Mouse (Mus musculus) left cerebral cortex, adult 8-10 months (tissue): Measurements from ENCODE around the gene Ptpn22. TPM values are rescaled to one million over a fixed set of nuclear protein-coding genes. Genes with fewer than 3 reads are reported as not detected.
"Not testable (repeated sequence)": the region's sequence is repeated elsewhere in the genome, so short reads cannot be mapped to it uniquely, and the experiment has no call there.

Source experiments
- DNase-seq, 2 experiments: peaks; one replicate each; pipeline ENCODE4 v3.0.0; 2022; ENCODE audit warnings: low spot score in 2 of 2
- total RNA-seq, 4 experiments: library from RNA; stranded (reverse); gene quantifications; 2 replicates each; pipeline ENCODE4 v1.2.4; 2022

Gene Ptpn22
- total RNA-seq: 1 to 10 TPM in 3 of 4 experiments, under 1 TPM in 1; 0.63 to 1.7 (median 1.2) TPM

- no peak for DNase-seq
Measured at GRCm38 (mm10) chr3:103858881-103859801, at the start of gene Ptpn22. TSS of gene Ptpn22 (plus strand) at chr3:103859795.

- no peak for DNase-seq
Measured at GRCm38 (mm10) chr3:103809799-103810150, 49.8 kb upstream of the Ptpn22 start.

GRCm38 (mm10) chr3:103810967-103811366 is 48.6 kb upstream of the Ptpn22 start:
- no peak for DNase-seq

DNA sequence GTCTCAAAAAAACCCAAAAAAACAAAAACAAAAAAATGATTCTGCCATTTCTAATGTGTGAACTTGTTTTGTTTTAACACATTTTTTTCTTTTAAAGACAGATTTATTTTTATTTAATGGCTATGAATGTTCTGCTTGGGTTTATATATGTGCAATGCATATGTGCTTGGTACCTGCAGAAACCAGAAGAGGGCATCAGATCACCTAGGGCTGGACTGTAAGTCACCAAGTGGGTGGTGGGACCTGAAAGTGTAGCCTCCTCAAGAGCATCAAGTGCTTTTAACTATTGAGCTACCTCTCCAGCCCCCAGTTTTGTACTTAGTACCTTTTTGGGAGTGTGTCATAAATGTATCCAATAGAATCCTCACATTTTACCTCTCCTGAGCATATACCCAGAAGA is 32.0 kb upstream of the Ptpn22 start:
- DNase-seq: no peak

DNA sequence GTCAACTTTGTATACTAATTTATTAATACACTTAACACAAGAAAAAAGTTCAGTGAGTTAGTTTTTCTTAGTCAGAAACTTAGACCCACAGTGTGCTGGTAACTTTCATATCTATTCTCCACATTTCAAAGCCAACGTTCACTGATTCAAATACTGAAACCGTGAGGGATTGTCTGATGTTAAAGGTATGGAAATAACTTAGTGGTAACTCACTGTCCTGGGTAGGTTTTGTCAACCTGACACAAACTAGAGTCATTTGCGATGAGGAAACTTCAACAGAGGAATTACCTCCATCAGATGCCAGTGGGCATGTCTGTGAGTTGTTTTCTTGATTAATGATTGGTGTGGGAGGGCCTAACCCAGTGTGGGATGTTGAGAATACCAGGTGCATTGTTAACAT is 30.6 kb upstream of the Ptpn22 start:
- no peak for DNase-seq

GRCm38 (mm10) chr3:103830681-103831080 is 28.9 kb upstream of the Ptpn22 start:
- DNase-seq: not testable (repeated sequence)

- no peak for DNase-seq
Measured at GRCm38 (mm10) chr3:103831146-103831545, 28.4 kb upstream of the Ptpn22 start.

DNA sequence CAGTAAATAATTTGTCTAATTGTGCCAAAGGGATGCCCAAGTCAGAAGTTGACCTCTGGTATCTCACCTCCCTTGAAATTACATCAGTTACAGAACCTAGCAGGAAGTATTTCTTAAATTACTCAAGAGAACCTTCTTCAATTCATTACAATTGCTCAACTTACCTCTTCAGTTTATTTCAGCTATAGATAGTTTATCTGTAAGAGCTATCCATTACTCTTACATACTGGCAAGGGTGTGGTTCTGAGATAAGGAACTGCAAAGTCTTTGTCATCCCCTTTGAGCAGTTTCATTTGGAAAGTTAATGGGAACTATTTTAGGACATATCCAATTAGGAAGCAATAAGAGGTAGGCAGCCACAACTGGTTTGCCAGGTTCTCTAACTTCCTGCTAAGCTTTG is 27.2 kb upstream of the Ptpn22 start, which contains the start of gene Bcl2l15:
Bcl2l15 (plus strand) TSS at position 176 of the 400 bp plus-strand sequence.
- no peak for DNase-seq

DNA sequence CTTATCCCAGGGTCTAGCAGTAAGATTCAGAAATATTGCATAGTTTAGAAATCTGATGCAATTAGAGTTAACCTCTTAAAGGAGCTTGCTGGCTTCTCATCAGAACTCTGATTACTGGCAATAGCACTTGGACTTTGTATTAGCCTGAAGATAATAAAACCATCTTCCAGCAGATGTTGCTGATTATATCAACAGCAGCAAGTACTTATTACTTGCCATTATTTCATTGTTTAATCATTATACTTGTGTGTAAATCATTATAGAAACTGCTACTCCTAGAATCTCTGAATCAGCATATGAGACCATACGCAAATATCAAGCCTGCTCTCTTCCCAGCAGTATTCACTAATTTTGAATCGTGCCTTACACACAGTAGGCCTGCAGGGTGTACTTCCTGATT is 25.6 kb upstream of the Ptpn22 start:
- no peak for DNase-seq

- DNase-seq: no peak
Measured at GRCm38 (mm10) chr3:103835272-103835950, 24.2 kb upstream of the Ptpn22 start.

- DNase-seq: no peak
Measured at GRCm38 (mm10) chr3:103835951-103836310, 23.7 kb upstream of the Ptpn22 start.

GRCm38 (mm10) chr3:103836453-103836852 is 23.1 kb upstream of the Ptpn22 start:
- no peak for DNase-seq

GRCm38 (mm10) chr3:103839711-103840110 is 19.9 kb upstream of the Ptpn22 start:
- no peak for DNase-seq

DNA sequence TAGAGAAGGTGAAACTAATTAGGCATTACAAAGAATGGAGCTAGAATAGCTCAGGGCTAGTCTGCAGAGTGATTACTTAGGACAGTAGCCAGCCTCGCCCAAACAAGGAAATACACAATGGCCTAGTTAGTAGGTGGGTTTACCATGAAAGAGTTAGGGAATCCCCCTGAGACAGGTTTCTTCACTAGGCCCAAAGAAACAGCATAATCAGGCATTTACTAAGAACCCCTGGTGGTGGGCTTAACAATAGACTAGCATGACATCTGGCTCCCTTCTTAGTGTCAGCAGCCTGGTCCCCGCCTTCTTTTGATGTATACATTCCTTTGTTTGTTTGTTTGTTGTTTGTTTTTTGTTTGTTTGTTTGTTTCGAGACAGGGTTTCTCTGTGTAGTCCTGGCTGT is 19.4 kb upstream of the Ptpn22 start:
- DNase-seq: not testable (repeated sequence)

- not testable (repeated sequence) for DNase-seq
Measured at GRCm38 (mm10) chr3:103840946-103841345, 18.6 kb upstream of the Ptpn22 start.

DNA sequence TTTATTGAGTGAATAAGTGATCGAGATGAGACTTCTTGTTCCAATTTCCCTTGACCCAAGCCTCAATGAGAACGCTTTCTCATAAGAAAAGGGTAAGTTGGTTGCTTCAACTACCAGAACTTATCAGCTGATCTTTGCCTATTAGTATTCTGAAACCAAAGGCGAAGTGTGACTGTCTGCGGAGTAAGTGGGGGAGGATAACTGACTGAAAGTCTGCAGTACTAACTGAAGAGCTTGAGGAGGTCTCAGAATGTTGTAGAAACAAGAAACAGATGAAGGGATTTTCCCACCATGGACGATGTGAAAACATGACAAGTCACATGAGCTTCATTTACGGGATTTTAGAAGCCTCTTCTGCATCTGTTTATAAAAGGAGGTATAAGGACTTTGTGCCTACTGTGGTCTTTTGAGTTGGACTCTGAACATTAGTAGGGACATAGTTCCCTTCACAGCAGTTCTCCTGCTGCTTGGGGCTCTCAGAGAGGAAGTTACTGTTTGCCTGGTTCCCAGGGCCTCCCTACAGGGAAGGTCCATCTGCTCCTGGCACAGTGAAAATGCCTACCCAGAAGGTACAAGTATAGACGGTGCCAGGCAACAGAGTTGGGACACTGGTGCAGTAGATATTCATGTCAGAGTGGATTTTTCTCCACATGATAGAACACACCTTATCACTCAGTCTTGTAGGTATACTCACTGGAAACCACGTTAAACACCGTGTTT is 8.8 kb upstream of the Ptpn22 start:
- no peak for DNase-seq

DNA sequence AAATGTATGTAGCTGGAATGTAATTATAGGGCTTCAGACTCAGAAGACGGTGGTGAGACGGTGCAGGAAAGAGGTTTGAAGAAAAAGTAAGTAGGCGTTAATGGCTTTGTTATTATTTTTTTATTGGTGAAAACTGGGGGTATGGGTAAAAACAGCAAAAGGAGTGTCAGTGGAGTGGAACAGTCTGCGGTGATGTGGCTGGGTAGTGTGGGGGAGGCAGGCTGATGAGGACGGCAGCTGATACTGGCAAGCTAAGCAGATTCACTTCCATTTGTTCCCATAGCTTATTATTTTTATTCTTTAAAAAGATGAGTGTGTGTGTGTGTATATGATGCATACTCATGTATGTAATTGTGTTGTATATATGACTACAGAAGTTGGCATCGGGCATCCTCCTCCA is 8.1 kb upstream of the Ptpn22 start:
- no peak for DNase-seq

DNA sequence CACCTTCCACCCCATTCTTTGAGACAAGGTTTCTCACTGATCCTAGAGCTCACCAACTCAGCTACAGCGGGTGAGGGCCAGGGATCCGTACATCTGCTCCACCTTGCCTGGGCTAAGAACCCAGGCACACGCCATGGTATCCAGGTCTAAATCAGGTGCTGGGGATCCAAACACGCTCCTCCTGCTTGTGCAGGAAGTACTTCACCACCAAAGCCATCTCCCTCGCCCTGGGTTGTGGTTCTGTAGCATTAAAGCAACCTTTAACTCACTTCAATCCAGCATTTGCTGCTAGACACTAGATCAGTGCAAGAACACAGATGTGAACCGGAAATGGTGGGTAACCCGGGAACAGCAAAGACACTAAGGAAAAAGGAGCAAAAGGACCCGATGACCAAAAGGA is 7.7 kb upstream of the Ptpn22 start:
- DNase-seq: no peak

DNA sequence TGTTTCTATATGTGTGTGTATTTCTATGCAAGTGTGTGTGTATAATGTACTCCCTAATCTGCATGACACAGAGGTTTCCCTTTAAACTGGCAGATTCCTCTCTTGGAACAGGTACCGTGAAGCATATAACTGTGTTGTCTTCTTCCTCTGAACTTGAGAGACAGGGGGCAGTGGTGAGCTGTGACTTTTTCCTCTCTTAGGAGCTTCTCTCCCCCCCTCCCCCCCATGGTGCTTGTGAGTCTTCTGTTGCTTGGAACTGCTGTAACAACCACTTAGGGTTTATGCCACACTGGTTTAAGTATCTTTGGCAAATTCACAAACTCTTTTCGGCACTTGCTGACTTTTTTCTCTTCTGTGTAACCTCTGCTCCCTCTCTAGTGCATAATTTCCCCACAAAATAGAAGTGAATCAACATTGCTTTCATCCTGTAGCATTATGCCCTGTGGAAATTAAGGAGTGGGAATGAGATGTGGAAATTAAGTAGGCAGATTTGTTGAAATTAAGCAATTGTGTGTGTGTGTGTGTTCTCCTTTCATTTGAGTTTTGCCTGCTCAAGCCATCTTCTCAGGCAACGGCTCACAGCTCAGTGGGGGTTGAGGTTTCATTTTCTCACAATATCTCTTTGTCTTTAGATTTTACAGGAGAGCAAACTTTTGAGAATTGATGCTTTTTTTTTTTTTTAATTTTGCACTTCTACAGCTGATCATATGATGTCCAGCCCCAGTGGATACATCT is 6.9 kb upstream of the Ptpn22 start:
- DNase-seq: no peak

GRCm38 (mm10) chr3:103853804-103854203 is 5.8 kb upstream of the Ptpn22 start:
- no peak for DNase-seq
